Mouse (Mus musculus): ENCODE results near the gene C1qc. TPM values are rescaled to one million over a fixed set of nuclear protein-coding genes. Genes with fewer than 3 reads are reported as not detected.

Gene C1qc
- polyA plus RNA-seq, 1 experiment from 2014 or later = 47.9 TPM

- Histone ChIP-seq H3K4me1 (ENCODE audit: control insufficient read depth, insufficient read depth, low read length) (no peaks in the 10 kb centered on the region), H3K36me3 (ENCODE audit: control insufficient read depth, insufficient read depth, low read length) (no peaks in the 10 kb centered on the region), H3K9ac (ENCODE audit: low read depth, low read length) (no peak overlapping the region), H3K4me2 (ENCODE audit: low read depth, low read length) (no peak overlapping the region), H3K4me3 (ENCODE audit: low read depth, low read length) (no peak overlapping the region), H3K27ac (replicated peaks; ENCODE audit: low read depth, low read length) (no peak overlapping the region), H3K27me3 (replicated peaks; ENCODE audit: control insufficient read depth, insufficient read depth, low read length) (peaks cover 3% of the 10 kb centered on the region), H3K9me3 (ENCODE audit: control insufficient read depth, low read length) (no peaks in the 10 kb centered on the region)
- WGBS = 79% methylated on average over 8 of the region's 8 CpGs
- DNase-seq (ENCODE audit: low spot score) (no peak), ATAC-seq (ENCODE audit: low read depth) (no peak)
Observed at GRCm38 (mm10) chr4:136918834-136919233, 26.0 kb upstream of the C1qc start.

GRCm38 (mm10) chr4:136917165-136917524 is 24.3 kb upstream of the C1qc start:
- H3K9ac ChIP-seq (ENCODE audit: low read depth, low read length) = no peak overlapping the region
- peaks cover 9% of the 10 kb centered on the region for H3K27me3 ChIP-seq (replicated peaks; ENCODE audit: control insufficient read depth, insufficient read depth, low read length)
- WGBS = 57% methylated on average over 3 of the region's 7 CpGs
- no peaks in the 10 kb centered on the region for H3K9me3 ChIP-seq (ENCODE audit: control insufficient read depth, low read length)
- no peak overlapping the region for H3K4me3 ChIP-seq (ENCODE audit: low read depth, low read length)
- DNase-seq (ENCODE audit: low spot score) (no peak), ATAC-seq (ENCODE audit: low read depth) (no peak)
- no peak overlapping the region for H3K27ac ChIP-seq (replicated peaks; ENCODE audit: low read depth, low read length)
- no peak overlapping the region for H3K4me2 ChIP-seq (ENCODE audit: low read depth, low read length)
- no peaks in the 10 kb centered on the region for H3K4me1 ChIP-seq (ENCODE audit: control insufficient read depth, insufficient read depth, low read length)
- no peaks in the 10 kb centered on the region for H3K36me3 ChIP-seq (ENCODE audit: control insufficient read depth, insufficient read depth, low read length)

- Histone ChIP-seq H3K36me3 (ENCODE audit: control insufficient read depth, insufficient read depth, low read length) (no peaks in the 10 kb centered on the region), H3K4me2 (ENCODE audit: low read depth, low read length) (no peak overlapping the region), H3K4me1 (ENCODE audit: control insufficient read depth, insufficient read depth, low read length) (no peaks in the 10 kb centered on the region), H3K4me3 (ENCODE audit: low read depth, low read length) (no peak overlapping the region), H3K9me3 (ENCODE audit: control insufficient read depth, low read length) (no peaks in the 10 kb centered on the region), H3K9ac (ENCODE audit: low read depth, low read length) (no peak overlapping the region), H3K27ac (replicated peaks; ENCODE audit: low read depth, low read length) (no peak overlapping the region), H3K27me3 (replicated peaks; ENCODE audit: control insufficient read depth, insufficient read depth, low read length) (peaks cover 15% of the 10 kb centered on the region)
- ATAC-seq (ENCODE audit: low read depth) (no peak), DNase-seq (ENCODE audit: low spot score) (no peak)
- WGBS = 75% methylated on average over 20 of the region's 20 CpGs
Observed at GRCm38 (mm10) chr4:136916359-136917164, 23.7 kb upstream of the C1qc start.

GRCm38 (mm10) chr4:136912841-136913240 is 20.0 kb upstream of the C1qc start:
- Histone ChIP-seq H3K4me1 (ENCODE audit: control insufficient read depth, insufficient read depth, low read length) (no peaks in the 10 kb centered on the region), H3K9ac (ENCODE audit: low read depth, low read length) (no peak overlapping the region), H3K9me3 (ENCODE audit: control insufficient read depth, low read length) (no peaks in the 10 kb centered on the region), H3K36me3 (ENCODE audit: control insufficient read depth, insufficient read depth, low read length) (no peaks in the 10 kb centered on the region), H3K4me3 (ENCODE audit: low read depth, low read length) (no peak overlapping the region), H3K27ac (replicated peaks; ENCODE audit: low read depth, low read length) (no peak overlapping the region), H3K27me3 (replicated peaks; ENCODE audit: control insufficient read depth, insufficient read depth, low read length) (peaks cover 34% of the 10 kb centered on the region), H3K4me2 (ENCODE audit: low read depth, low read length) (no peak overlapping the region)
- 13% methylated on average over 9 of the region's 9 CpGs for WGBS
- no peak for ATAC-seq (ENCODE audit: low read depth)
- no peak for DNase-seq (ENCODE audit: low spot score)

GRCm38 (mm10) chr4:136911804-136912203 is 18.9 kb upstream of the C1qc start:
- Histone ChIP-seq H3K4me3 (ENCODE audit: low read depth, low read length) (no peak overlapping the region), H3K4me1 (ENCODE audit: control insufficient read depth, insufficient read depth, low read length) (no peaks in the 10 kb centered on the region), H3K9me3 (ENCODE audit: control insufficient read depth, low read length) (no peaks in the 10 kb centered on the region), H3K27ac (replicated peaks; ENCODE audit: low read depth, low read length) (no peak overlapping the region), H3K36me3 (ENCODE audit: control insufficient read depth, insufficient read depth, low read length) (no peaks in the 10 kb centered on the region), H3K9ac (ENCODE audit: low read depth, low read length) (no peak overlapping the region), H3K4me2 (ENCODE audit: low read depth, low read length) (no peak overlapping the region), H3K27me3 (replicated peaks; ENCODE audit: control insufficient read depth, insufficient read depth, low read length) (peaks cover 39% of the 10 kb centered on the region)
- ATAC-seq (ENCODE audit: low read depth) (no peak), DNase-seq (ENCODE audit: low spot score) (no peak)
- 46% methylated on average over 9 of the region's 9 CpGs for WGBS

GRCm38 (mm10) chr4:136911211-136911646 is 18.4 kb upstream of the C1qc start:
- Histone ChIP-seq H3K4me1 (ENCODE audit: control insufficient read depth, insufficient read depth, low read length) (no peaks in the 10 kb centered on the region), H3K27me3 (replicated peaks; ENCODE audit: control insufficient read depth, insufficient read depth, low read length) (peaks cover 43% of the 10 kb centered on the region), H3K4me3 (ENCODE audit: low read depth, low read length) (no peak overlapping the region), H3K9ac (ENCODE audit: low read depth, low read length) (no peak overlapping the region), H3K27ac (replicated peaks; ENCODE audit: low read depth, low read length) (no peak overlapping the region), H3K36me3 (ENCODE audit: control insufficient read depth, insufficient read depth, low read length) (no peaks in the 10 kb centered on the region), H3K9me3 (ENCODE audit: control insufficient read depth, low read length) (no peaks in the 10 kb centered on the region), H3K4me2 (ENCODE audit: low read depth, low read length) (no peak overlapping the region)
- WGBS = under 1% methylated on average over 14 of the region's 17 CpGs
- ATAC-seq (ENCODE audit: low read depth) = no peak; the same call in 1 of the 2 replicates
- DNase-seq (ENCODE audit: low spot score) = peak; percentile 8

- Histone ChIP-seq H3K4me3 (ENCODE audit: low read depth, low read length) (no peak overlapping the region), H3K27ac (replicated peaks; ENCODE audit: low read depth, low read length) (no peak overlapping the region), H3K4me1 (ENCODE audit: control insufficient read depth, insufficient read depth, low read length) (no peaks in the 10 kb centered on the region), H3K36me3 (ENCODE audit: control insufficient read depth, insufficient read depth, low read length) (no peaks in the 10 kb centered on the region), H3K27me3 (replicated peaks; ENCODE audit: control insufficient read depth, insufficient read depth, low read length) (peaks cover 64% of the 10 kb centered on the region), H3K9me3 (ENCODE audit: control insufficient read depth, low read length) (no peaks in the 10 kb centered on the region), H3K4me2 (ENCODE audit: low read depth, low read length) (no peak overlapping the region), H3K9ac (ENCODE audit: low read depth, low read length) (no peak overlapping the region)
- ATAC-seq (ENCODE audit: low read depth) (no peak), DNase-seq (ENCODE audit: low spot score) (no peak)
Observed at GRCm38 (mm10) chr4:136907809-136908208, 14.9 kb upstream of the C1qc start.

GRCm38 (mm10) chr4:136907033-136907432 is 14.2 kb upstream of the C1qc start:
- Histone ChIP-seq H3K9ac (ENCODE audit: low read depth, low read length) (no peak overlapping the region), H3K4me1 (ENCODE audit: control insufficient read depth, insufficient read depth, low read length) (no peaks in the 10 kb centered on the region), H3K9me3 (ENCODE audit: control insufficient read depth, low read length) (no peaks in the 10 kb centered on the region), H3K4me3 (ENCODE audit: low read depth, low read length) (no peak overlapping the region), H3K27me3 (replicated peaks; ENCODE audit: control insufficient read depth, insufficient read depth, low read length) (peaks cover 56% of the 10 kb centered on the region), H3K27ac (replicated peaks; ENCODE audit: low read depth, low read length) (no peak overlapping the region), H3K36me3 (ENCODE audit: control insufficient read depth, insufficient read depth, low read length) (no peaks in the 10 kb centered on the region), H3K4me2 (ENCODE audit: low read depth, low read length) (no peak overlapping the region)
- ATAC-seq (ENCODE audit: low read depth) (no peak), DNase-seq (ENCODE audit: low spot score) (peak; percentile 88)
- WGBS = 11% methylated on average over 7 of the region's 7 CpGs
